Mouse (Mus musculus): ENCODE results near the gene Abr.

Gene Abr

DNA sequence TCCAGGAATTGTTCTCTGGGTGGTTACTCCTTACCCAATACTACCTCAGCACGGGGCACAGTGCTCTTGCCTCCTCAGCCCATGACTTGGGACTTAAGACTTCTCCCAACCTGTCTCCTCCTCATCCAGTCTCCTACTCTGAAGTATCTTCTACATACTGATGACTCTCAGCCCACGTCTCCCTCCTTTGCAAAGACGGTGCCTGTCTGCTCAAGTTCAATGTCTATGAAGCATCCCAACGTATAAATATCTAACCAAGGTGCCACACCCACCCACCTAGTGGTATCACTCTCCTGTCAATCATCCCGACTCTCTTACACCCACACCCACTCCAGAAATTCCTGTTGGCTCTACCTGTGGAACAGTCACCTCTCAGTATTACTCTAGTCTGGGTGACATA lies 103.5 kb downstream of the Abr start:
- no peak for DNase-seq (ENCODE audit: low spot score in 2 of 2)

- DNase-seq (ENCODE audit: low spot score in 2 of 2): no peak
Measured at GRCm38 (mm10) chr11:76518125-76518524, 104.0 kb downstream of the Abr start.

DNA sequence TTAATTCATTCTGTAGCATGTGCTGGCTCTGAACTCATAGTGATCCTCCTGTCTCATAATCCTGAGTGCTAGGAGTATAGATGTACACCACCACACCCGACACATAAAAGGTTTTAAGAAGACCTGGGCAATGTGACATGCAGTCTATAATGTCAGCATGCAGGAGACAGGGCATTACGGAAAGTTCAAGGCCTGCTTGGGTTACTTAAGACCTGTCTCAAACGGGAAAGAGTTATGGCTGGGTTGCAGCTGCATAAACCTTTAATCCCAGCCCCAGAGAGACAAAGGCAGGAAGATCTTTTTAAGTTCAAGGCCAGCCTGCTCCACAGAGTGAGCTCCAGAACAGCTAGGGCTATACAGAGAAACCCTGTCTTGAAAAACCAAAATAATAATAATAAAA lies 105.2 kb downstream of the Abr start:
- no peak for DNase-seq (ENCODE audit: low spot score in 2 of 2)

- no peak for DNase-seq (ENCODE audit: low spot score in 2 of 2)
Measured at GRCm38 (mm10) chr11:76515123-76515522, 107.0 kb downstream of the Abr start.

GRCm38 (mm10) chr11:76510977-76511376 lies 111.1 kb downstream of the Abr start:
- no peak for DNase-seq (ENCODE audit: low spot score in 2 of 2)

DNA sequence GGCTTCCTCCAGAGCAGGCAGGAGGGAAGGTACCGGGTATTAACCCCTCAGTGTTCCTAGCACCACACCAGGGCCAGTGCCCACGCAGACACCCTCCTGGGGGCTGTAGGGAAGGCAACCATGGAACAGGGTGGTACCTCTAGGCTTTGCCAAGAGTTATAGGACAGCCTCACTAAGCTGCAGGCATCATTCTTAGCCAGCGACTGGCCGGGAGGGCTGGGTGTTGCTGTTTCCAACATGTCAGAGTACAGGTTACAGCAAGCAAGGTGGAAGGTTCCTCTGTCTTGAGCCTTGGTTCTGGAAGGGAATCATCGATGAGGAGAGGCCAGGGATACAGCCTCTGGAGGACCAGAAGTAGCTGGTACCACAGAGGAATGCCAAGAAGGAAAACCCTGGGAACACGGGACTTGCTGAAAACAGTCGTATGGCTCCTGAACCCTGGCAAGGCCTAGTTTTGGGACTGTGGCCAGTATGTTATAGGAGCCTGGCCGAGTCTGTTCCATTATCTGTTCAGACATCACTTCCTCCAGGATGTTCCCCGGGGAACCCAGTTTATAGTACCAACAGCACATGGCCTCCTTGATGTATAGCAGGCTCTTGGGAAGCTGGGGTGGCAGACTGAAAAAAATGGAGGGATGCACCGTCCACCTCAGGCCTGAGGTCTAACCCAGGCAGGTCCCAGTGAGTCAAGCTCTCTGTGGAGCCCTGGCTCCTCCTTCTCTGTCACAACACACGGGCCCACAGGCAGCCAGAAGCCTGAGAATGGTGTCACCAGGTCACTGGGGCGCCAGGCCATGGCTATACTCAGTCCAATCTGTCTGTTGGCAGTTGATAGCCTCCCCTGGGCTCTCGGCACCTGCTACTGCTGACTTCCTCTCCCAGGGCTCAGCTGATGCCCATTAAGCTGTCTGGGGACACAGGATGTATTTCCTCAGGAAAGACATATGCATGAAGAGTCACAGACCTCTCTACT lies 112.1 kb downstream of the Abr start:
- no peak for DNase-seq (ENCODE audit: low spot score in 2 of 2)

DNA sequence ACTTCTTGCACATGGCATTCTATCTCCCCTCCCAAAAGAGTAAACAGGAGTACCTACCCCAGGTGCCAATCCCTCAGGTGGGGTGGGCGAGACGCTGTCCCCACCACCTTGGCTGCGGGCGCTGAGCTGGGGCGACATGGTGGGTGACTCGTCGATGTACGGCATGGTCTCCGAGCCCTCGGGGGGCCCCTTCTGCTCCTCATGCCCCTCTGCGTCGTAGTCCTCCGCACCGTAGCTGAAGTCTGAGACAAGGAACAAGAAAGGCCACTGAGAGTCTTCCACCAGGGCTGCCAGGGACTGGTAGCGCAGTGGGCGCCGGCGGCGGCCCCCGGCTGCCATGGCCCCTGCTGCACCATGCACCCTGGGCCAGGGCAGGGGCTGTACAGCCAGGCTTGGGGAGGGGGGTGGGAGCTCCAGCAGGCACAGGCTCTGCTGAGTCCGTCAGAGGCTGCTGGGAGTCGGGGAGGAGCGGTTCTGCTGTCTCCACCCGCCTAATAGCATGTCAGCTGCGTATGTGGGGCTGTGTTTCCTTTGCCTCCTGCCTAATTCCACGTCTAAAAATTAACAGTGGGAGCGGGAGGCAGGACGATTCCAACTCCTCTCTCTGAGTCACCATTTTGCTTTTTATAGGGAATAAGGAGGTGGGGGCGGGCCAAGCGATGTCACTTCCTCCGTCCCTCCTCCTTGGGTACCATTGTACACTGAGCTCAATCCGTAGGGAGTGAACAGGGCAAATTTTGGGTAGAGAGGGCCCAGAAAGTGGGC lies 113.1 kb downstream of the Abr start:
- DNase-seq (ENCODE audit: low spot score in 2 of 2): peak in 1 of 2 experiments; percentile 65

DNA sequence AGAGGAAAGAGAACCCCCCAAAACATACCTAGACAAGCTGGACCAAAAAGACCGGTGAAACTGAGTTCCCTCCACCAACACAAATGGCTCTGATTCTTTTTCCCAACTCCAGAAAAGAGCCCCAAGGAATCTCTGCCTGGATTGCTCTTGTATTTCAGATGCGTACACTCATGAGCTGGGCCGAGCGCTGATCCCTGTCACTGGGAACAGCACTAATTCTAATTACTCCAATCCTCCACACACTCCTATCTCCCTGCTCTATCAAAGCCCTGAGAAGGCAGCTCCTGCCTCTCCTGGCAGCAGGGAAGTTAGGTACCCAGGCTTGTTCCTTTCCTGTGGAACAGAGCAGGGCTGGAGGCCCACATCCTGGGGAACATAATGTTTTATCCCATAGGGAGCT lies 114.0 kb downstream of the Abr start:
- no peak for DNase-seq (ENCODE audit: low spot score in 2 of 2)

DNA sequence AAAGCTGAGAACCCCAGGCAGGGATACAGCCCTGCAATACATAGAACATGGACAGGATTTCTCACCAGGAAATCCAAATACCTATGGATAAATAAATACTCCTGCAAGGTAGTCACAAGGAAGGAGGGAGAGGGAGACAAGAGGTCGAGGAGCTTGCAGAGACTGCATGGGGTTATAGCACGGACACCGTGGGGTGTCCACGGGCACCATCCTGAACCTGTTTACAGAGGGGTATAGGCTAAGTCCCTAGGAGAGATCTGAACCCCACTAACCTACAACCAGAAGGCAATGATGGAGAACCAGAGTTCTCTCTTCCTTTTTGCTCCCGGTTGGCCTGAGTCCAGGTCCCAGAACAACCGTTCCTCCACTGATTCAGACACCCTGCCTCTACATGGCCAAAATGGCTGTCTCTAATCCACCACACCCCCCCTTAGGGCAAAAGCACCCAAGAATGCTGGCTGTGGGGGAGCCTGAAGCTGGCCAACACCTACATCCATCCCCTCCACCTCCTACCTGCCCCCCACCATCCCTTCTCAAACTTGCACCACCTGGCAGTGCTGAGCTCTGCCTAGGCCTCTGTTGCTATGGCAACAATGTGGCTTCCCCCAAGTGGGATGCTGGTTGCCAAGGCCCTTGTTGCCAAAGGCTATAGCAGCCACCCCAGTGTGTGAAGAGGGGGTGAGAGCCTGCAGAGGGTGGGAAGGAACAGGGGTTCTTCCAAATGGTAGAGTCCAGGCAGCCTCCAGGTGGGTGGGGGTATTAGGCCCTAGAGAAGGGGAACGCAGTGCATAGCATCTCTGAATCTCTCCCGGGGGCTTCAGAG lies 114.6 kb downstream of the Abr start:
- peak in 1 of 2 experiments; percentile 75 for DNase-seq (ENCODE audit: low spot score in 2 of 2)

DNA sequence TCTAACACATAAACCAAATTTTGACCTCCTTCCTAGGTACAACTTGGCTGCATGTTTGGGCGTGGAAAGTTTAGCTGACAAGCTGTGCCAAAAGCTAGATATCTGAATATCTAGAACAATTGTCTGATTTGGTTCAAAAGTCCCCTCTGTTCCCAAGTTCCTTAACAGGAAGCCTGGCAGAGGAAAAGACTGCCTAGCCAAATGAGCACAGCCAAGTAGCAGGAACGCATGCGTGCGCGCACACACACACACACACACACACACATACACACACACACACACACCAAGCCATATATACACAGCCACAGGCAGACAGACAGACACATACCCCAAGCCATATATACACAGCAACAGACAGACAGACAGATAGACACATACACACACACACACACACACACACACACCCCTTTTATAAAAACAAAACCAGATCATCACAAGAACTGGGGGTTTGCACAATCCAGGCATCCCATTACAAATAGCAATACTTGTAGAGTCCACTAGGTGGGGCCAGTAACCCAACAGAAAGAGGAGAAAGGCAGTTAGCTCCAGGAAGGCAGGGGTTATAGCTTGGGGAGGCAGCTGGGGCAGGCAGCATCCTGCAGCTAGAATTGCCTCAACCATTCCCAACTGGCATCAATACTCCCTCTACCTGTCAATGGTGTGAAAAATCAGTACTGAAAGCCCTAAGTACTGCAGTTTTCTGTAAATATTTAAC lies 115.4 kb downstream of the Abr start:
- DNase-seq (ENCODE audit: low spot score in 2 of 2): no peak

DNA sequence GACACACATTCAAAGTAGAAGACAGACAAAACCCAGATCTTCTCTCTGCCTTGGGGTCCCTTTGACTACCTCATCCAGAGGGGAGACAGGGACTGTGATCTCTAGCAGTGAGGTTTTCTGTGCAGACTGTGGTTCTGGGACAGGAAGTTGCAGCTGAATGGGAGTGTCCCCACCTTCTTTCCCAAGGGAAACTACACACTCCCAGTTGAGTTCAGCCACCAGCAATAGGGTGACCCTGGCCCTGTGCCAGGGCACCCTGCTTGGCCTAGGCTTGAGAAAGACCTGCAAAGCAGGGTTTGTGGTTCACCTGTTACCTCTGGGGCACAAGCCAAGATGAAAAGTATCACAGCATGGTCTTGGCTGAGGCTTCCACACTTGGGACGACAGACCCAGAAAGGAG lies 117.0 kb downstream of the Abr start:
- no peak for DNase-seq (ENCODE audit: low spot score in 2 of 2)

GRCm38 (mm10) chr11:76504058-76504457 lies 118.1 kb downstream of the Abr start:
- DNase-seq (ENCODE audit: low spot score in 2 of 2): no peak

DNA sequence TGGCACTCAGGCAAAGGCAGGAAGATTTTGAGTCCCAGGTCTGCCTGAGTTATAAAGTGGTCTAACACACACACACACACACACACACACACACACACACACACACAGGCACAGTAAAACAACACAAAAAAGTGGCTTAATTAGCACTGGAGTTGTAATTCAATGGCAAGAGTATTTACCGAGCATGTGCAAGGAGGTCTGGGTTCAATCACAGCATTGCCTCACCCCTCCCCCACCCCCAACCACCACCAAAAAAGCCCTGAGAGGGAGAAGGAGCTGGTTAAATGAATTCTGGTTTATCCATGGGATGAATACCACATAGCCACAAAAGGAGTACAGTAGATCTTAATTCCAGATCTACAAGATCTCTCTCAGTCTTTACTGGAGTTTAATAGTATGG lies 122.1 kb downstream of the Abr start:
- no peak for DNase-seq (ENCODE audit: low spot score in 2 of 2)

- DNase-seq (ENCODE audit: low spot score in 2 of 2): no peak
Measured at GRCm38 (mm10) chr11:76499564-76499963, 122.5 kb downstream of the Abr start.

DNA sequence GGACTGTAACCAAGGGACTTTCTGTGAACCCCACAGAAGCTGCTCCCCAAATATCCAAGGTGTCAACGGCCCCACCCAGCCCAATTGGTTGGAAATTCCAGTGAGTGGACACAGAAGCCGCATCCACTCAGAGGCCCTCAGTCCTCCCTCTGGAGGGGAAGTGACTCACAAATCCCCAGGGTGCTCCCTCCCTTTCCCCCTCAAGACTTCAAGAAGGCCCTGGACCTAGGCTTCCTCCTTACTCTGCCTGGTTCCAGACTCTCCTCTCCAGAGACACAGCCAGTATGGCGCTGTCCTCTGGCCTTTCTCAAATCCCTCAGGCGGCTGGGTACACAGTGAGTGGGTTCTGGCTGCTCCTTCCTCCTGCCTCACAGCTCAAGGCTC lies 124.4 kb downstream of the Abr start:
- DNase-seq (ENCODE audit: low spot score in 2 of 2): no peak

DNA sequence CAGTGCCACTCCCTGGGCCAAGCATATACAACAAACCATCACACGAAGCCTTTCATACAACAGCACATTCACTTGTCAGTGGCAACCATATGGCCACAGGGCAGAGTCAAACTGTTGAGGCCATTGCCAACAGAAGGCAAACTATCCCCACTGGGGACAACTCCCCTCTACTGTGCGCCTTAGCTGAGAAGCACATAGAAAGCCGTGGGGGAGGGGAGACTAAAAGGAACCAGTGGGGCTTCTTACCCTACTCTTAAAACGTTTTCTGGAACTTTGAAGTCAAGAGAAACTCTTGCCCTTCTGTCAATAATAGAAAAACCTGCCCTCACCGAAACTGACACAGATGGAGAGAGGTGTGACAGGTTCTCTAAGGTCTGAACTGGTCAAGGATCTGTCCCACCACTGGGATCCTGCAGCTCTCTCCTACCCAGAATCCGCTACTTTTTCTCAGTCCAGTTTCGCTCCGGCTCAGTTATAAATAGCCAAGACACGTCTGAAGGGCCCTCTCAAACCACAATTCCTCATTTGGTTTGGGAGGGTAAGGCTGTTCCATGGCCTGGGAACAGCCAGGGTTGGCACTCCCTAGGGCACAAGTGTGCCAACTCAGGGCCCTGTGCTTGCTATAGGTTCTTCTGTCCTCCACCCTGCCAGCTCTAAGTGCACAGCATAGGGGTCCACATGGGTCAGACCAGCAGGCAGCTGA lies 124.9 kb downstream of the Abr start:
- no peak for DNase-seq (ENCODE audit: low spot score in 2 of 2)

DNA sequence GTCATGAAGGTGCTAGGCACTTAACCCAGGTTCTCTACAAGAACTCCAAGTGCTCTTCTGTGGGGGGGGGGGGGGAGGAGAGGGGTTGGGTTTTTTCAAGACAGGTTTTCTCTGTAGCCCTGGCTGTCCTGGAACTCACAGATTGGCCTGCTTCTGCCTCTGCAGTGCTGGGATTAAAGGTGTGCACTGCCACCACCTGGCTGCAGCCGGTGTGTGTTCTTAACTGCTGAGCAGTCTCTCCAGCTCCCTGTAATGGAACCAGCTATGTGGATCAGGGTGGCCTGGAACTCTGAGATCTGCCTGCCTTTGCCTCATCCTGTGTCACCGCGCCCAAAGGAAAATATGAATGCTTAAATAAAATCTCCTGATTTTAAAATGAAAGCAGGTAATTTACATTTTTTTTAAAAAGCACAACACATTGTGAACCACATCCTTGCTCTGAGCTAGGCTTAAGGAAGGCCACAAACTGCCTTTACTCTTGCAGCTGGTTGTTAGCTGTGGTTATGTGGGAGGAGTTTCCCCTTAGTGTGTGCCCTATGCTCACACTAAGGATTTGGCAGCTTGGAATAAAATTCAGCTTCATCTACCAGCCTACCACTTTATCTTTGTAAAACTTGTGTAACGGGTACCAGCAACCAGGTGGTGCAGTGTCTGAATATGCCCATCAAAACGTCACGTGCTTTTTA lies 125.9 kb downstream of the Abr start:
- no peak for DNase-seq (ENCODE audit: low spot score in 2 of 2)

DNA sequence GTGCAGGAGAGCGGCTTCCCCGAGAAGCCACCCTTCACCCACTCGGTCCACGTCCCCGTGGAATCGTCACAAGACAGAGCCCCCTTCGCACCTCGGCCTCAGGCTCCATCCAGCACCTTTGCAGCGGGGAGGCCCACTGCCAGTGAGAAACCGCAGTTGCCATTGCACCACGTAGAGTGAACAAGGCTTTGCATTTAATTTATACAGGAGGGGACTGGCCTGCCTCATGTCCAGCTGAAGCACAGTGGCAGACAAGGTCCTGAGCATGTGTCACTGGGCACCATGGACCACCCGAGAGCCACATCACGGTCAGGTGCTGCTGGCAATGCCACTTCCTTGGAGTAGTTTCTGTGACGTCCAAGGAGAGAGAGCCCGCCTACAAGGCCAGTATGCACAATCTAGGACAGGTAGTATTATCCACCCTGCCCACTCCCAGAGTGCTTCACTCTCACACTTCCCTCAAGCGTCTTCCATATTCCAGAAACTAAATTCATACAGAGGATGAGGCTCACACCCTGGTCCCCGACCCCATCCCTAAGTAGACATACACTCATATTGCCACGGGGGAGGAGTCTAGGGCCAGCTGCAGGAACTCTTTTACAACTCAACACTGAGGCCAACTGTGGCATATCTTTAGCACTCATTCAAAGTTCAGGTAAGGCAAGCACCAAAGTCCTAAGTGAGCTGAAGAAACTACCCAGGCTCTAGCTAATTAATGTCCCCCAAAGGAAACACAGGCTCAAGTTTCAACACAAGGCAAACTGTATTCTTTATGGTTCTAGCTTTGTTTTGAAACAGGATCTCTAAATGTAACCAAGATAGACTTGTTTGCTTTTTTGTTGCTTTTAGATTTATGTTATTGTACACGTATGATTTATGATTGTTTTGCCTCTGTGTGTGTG lies 126.7 kb downstream of the Abr start:
- no peak for DNase-seq (ENCODE audit: low spot score in 2 of 2)

All from frontal cortex, postnatal 14 days (tissue).